Mouse (Mus musculus) C2C12 (cell line): ENCODE results near the gene Eps8l3.

Experiments
- CTCF ChIP-seq: IDR thresholded peaks from one replicate; pipeline ENCODE4 v1.5.1; 2011; ENCODE audit not compliant: control insufficient read depth, insufficient read depth, insufficient read length
- MAX ChIP-seq: IDR thresholded peaks from one replicate; pipeline ENCODE4 v1.6.1; 2011; ENCODE audit warnings: mild to moderate bottlenecking, control low read depth

GRCm38 (mm10) chr3:107929731-107930130 is 52.7 kb downstream of the Eps8l3 start:
- TF ChIP-seq CTCF (no peak), MAX (no peak)
